Mouse (Mus musculus) ES-E14 (cell line): ENCODE measurements around the gene C87499. TPM values are rescaled to one million over a fixed set of nuclear protein-coding genes. Genes with fewer than 3 reads are reported as not detected.

Experiments
- DNase-seq: peaks from one replicate; pipeline ENCODE4 v3.0.0-alpha.2; 2013; ENCODE audit warnings: low read depth, low spot score
- H3K27ac ChIP-seq: 2 replicates; pipeline ENCODE4 v1.5.1; 2012; ENCODE audit warnings: low read depth, mild to moderate bottlenecking, low read length, moderate library complexity, mixed read lengths; ENCODE audit not compliant: poor library complexity, insufficient read depth, severe bottlenecking
- H3K36me3 ChIP-seq: 2 replicates; pipeline ENCODE4 v1.6.1; 2012; ENCODE audit warnings: mild to moderate bottlenecking, low read length, moderate library complexity, mixed read lengths; ENCODE audit not compliant: control insufficient read depth, poor library complexity, insufficient read depth, severe bottlenecking
- H3K4me1 ChIP-seq, 2 experiments: fragments of 150-350 bp in 1 of 2; sonication (generic) in 1 of 2; 2 replicates each; pipeline ENCODE4 v1.6.1; 2012; ENCODE audit warnings: low read length in 2 of 2, mild to moderate bottlenecking in 1 of 2, mixed read lengths in 1 of 2; ENCODE audit not compliant: control insufficient read depth in 2 of 2, insufficient read depth in 2 of 2, poor library complexity in 1 of 2
- H3K4me3 ChIP-seq, 2 experiments: fragments of 150-350 bp in 1 of 2; sonication (generic) in 1 of 2; 2 replicates each; pipeline ENCODE4 v1.5.1; 2012; ENCODE audit warnings: low read length in 2 of 2, low read depth in 1 of 2, mild to moderate bottlenecking in 1 of 2, mixed read lengths in 1 of 2; ENCODE audit not compliant: insufficient read depth in 1 of 2, poor library complexity in 1 of 2, severe bottlenecking in 1 of 2
- H3K9ac ChIP-seq: 2 replicates; pipeline ENCODE4 v1.6.1; 2012; ENCODE audit warnings: low read depth, mild to moderate bottlenecking, low read length, mixed read lengths; ENCODE audit not compliant: poor library complexity, insufficient read depth, severe bottlenecking
- H3K9me3 ChIP-seq: fragments of 150-350 bp; sonication (generic); 2 replicates; pipeline ENCODE4 v1.6.1; 2012; ENCODE audit warnings: low read depth, mild to moderate bottlenecking, low read length; ENCODE audit not compliant: control insufficient read depth, insufficient read depth
- CHD2 ChIP-seq: IDR thresholded peaks from 2 replicates; pipeline ENCODE4 v1.6.1; 2014; ENCODE audit warnings: mild to moderate bottlenecking, low read depth, low read length, inconsistent platforms
- HCFC1 ChIP-seq: IDR thresholded peaks from 2 replicates; pipeline ENCODE4 v1.6.1; 2012; ENCODE audit warnings: low read length, inconsistent platforms, borderline replicate concordance; ENCODE audit not compliant: insufficient read depth
- MAFK ChIP-seq: IDR thresholded peaks from 2 replicates; pipeline ENCODE4 v1.6.1; 2014; ENCODE audit warnings: mild to moderate bottlenecking, low read depth, low read length, inconsistent platforms; ENCODE audit not compliant: insufficient read depth
- ZC3H11A ChIP-seq: IDR thresholded peaks from 2 replicates; pipeline ENCODE4 v1.6.1; 2012; ENCODE audit warnings: low read depth, mild to moderate bottlenecking, inconsistent platforms, low read length, borderline replicate concordance
- ZNF384 ChIP-seq: IDR thresholded peaks from 2 replicates; pipeline ENCODE4 v1.6.1; 2012; ENCODE audit warnings: low read depth, low read length, inconsistent platforms
- in situ Hi-C, 2 experiments: fragments of 600-800 bp; cut with MboI; formaldehyde crosslinking; loops; one replicate each; pipeline ENCODE4 v1.15.1; 2025; ENCODE audit warnings: low sequenced_read_pairs in 2 of 2, inconsistent platforms in 1 of 2; ENCODE audit not compliant: unreplicated experiment in 2 of 2
- total RNA-seq: library from RNA; depleted of rRNA; stranded (reverse); fragments of 300-350 nt; gene quantifications from 2 replicates; pipeline ENCODE4 v1.2.3, GENCODE M21; 2012; rRNA removed

Gene C87499
- total RNA-seq, 1 experiment = not detected

DNA sequence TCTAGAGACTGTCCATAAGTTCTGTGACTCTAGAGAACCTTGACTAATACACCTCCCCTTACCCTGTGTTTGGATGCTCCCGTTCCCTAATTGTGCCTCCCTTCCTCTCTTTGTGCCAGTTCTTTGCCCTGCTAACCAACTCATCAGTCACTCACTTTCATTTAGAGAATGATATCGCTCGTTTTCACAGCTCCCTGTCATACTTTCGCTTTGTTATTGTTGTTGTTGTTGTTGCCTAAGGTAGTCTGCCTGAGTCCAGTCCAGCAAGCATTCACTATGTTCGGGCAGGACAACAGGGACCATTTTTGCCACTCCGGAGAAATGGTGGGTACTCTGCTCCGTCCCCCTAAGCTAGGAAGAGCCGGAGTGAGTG lies 6.5 kb upstream of the C87499 start:
- Histone ChIP-seq H3K4me1 (no peaks in the 10 kb centered on the region), H3K36me3 (no peaks in the 10 kb centered on the region), H3K27ac (no peak overlapping the region), H3K4me3 (no peak overlapping the region), H3K9me3 (peaks cover 2% of the 10 kb centered on the region; the same call in 1 of the 2 replicates), H3K9ac (no peak overlapping the region)
- no peak for DNase-seq
- TF ChIP-seq ZC3H11A (no peak), CHD2 (no peak), HCFC1 (no peak), ZNF384 (no peak), MAFK (no peak)
- in situ Hi-C loops = no loop called here

DNA sequence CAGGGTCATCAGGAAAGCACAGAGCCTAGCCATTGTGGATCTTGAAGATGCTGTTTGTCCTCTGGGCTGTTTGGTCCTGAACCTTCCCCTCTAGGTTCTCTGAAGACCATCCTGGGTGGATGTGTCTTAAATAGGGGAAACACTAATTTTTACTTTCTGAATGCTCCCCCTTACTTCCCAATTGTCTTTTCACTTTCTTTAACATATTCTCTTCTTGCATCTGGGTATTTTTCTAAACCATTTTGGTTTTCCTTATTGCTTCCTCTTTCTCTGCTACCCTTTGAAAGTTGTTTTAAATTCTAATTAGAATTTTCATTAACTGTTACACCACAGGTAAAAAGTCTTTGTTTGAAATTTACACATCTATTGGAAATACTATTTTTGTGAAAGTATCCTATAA lies 30.9 kb downstream of the C87499 start, which contains the start of gene Ifna12:
Gene Ifna12, minus strand, starts transcription at position 101 of the 400 bp plus-strand sequence.
- no peak for DNase-seq
- Histone ChIP-seq H3K9me3 (no peaks in the 10 kb centered on the region), H3K27ac (no peak within 1 kb of the TSS), H3K36me3 (no peaks in the 10 kb centered on the region), H3K9ac (no peak within 1 kb of the TSS), H3K4me3 (no peak within 1 kb of the TSS), H3K4me1 (no peaks in the 10 kb centered on the region)
- TF ChIP-seq CHD2 = no peak
- no peak for TF ChIP-seq ZC3H11A
- no peak for TF ChIP-seq ZNF384
- no peak for TF ChIP-seq MAFK
- no peak for TF ChIP-seq HCFC1
- in situ Hi-C loops = no loop called here

GRCm38 (mm10) chr4:88592285-88592684 lies 41.9 kb downstream of the C87499 start, which contains the start of gene Ifna9:
Gene Ifna9 (minus strand): TSS chr4:88592385.
- Histone ChIP-seq H3K27ac (no peak within 1 kb of the TSS), H3K4me3 (no peak within 1 kb of the TSS), H3K4me1 (no peaks in the 10 kb centered on the region), H3K9ac (no peak within 1 kb of the TSS), H3K9me3 (no peaks in the 10 kb centered on the region), H3K36me3 (no peaks in the 10 kb centered on the region)
- in situ Hi-C loops = no loop called here
- TF ChIP-seq ZC3H11A = no peak
- no peak for TF ChIP-seq MAFK
- TF ChIP-seq CHD2 = no peak
- TF ChIP-seq HCFC1 = no peak
- no peak for TF ChIP-seq ZNF384
- no peak for DNase-seq

Other genes with a start within 250 kb of the C87499 start
- 2.0 and 5.7 TPM in 2 replicates for gene Hacd4, start 195.5 kb downstream of the C87499 start, total RNA-seq
- not detected in 2 replicates for gene Ifnb1, start 111.6 kb downstream of the C87499 start, total RNA-seq
- gene Ifna15, start 76.2 kb downstream of the C87499 start, total RNA-seq = not detected in 2 replicates
- gene Ifna14, start 62.6 kb downstream of the C87499 start, total RNA-seq = not detected in 2 replicates
- gene Ifna9, start 42.0 kb downstream of the C87499 start, total RNA-seq = not detected in 2 replicates
- gene Ifna12, start 31.0 kb downstream of the C87499 start, total RNA-seq = not detected in 2 replicates
- not detected in 2 replicates for gene Ifna13, start 10.0 kb upstream of the C87499 start, total RNA-seq
- gene Ifna16, start 42.5 kb upstream of the C87499 start, total RNA-seq = not detected in 2 replicates
- not detected in 2 replicates for gene Ifna2, start 49.5 kb upstream of the C87499 start, total RNA-seq
- not detected in 2 replicates for gene Ifnab, start 56.9 kb upstream of the C87499 start, total RNA-seq
- gene Gm26566, start 87.4 kb upstream of the C87499 start, total RNA-seq = 3.7 and 5.3 TPM in 2 replicates
- 20.7 and 31.5 TPM in 2 replicates for gene Klhl9, start 88.1 kb upstream of the C87499 start, total RNA-seq
- not detected in 2 replicates for gene Gm13271, start 120.5 kb upstream of the C87499 start, total RNA-seq
- gene Gm13283, start 125.7 kb upstream of the C87499 start, total RNA-seq = not detected in 2 replicates
- not detected in 2 replicates for gene Gm13290, start 139.4 kb upstream of the C87499 start, total RNA-seq
- not detected in 2 replicates for gene Gm13289, start 142.5 kb upstream of the C87499 start, total RNA-seq
- not detected in 2 replicates for gene Gm13272, start 145.4 kb upstream of the C87499 start, total RNA-seq
- not detected in 2 replicates for gene Ifnz, start 147.7 kb upstream of the C87499 start, total RNA-seq
- gene Gm13276, start 151.3 kb upstream of the C87499 start, total RNA-seq = not detected in 2 replicates
- gene Gm13277, start 154.2 kb upstream of the C87499 start, total RNA-seq = not detected in 2 replicates
- not detected in 2 replicates for gene Gm13278, start 157.1 kb upstream of the C87499 start, total RNA-seq
- gene Gm13275, start 160.1 kb upstream of the C87499 start, total RNA-seq = not detected in 2 replicates
- not detected in 2 replicates for gene Gm13279, start 163.0 kb upstream of the C87499 start, total RNA-seq
- gene Gm13285, start 165.3 kb upstream of the C87499 start, total RNA-seq = not detected in 2 replicates
- gene Gm13287, start 168.8 kb upstream of the C87499 start, total RNA-seq = not detected in 2 replicates
- not detected in 2 replicates for gene Gm13288, start 171.1 kb upstream of the C87499 start, total RNA-seq
- gene Ifna7, start 181.8 kb upstream of the C87499 start, total RNA-seq = not detected in 2 replicates
- not detected in 2 replicates for gene Ifna11, start 185.5 kb upstream of the C87499 start, total RNA-seq
- not detected in 2 replicates for gene Ifna6, start 193.0 kb upstream of the C87499 start, total RNA-seq
- not detected in 2 replicates for gene Ifna5, start 201.1 kb upstream of the C87499 start, total RNA-seq
- not detected in 2 replicates for gene Ifna4, start 207.4 kb upstream of the C87499 start, total RNA-seq
- gene Ifna1, start 215.7 kb upstream of the C87499 start, total RNA-seq = not detected in 2 replicates
- not detected in 2 replicates for gene Ifne, start 245.8 kb upstream of the C87499 start, total RNA-seq